Mouse (Mus musculus): ENCODE results near the gene Ptges2. TPM values are rescaled to one million over a fixed set of nuclear protein-coding genes. Genes with fewer than 3 reads are reported as not detected.
"Not testable (repeated sequence)": the region's sequence is repeated elsewhere in the genome, so short reads cannot be mapped to it uniquely, and the experiment has no call there.

Ptges2 gene
- total RNA-seq (2021), result 10 to 100 TPM; 56.9 to 66.5 TPM
- long read RNA-seq, experiment 1, full-length matches to known transcripts, result 81 of 95 reads
- long read RNA-seq, experiment 1, partial matches to known transcripts, result 5 of 95 reads
- long read RNA-seq, experiment 1, other reads (novel, unspliced or antisense), result 9 of 95 reads
- long read RNA-seq, experiment 2, full-length matches to known transcripts, result 147 of 162 reads
- long read RNA-seq, experiment 2, partial matches to known transcripts, result 7 of 162 reads
- long read RNA-seq, experiment 2, other reads (novel, unspliced or antisense), result 8 of 162 reads

GRCm38 (mm10) chr2:32395484-32395945 lies at the start of gene Ptges2:
Gene Ptges2 (plus strand): TSS chr2:32395896.
- peak; percentile 95 to 96 for DNase-seq (ENCODE audit: low spot score in 2 of 2)

GRCm38 (mm10) chr2:32347019-32347418 lies 48.7 kb upstream of the Ptges2 start:
- no peak for DNase-seq (ENCODE audit: low spot score in 2 of 2)

GRCm38 (mm10) chr2:32348311-32348710 lies 47.4 kb upstream of the Ptges2 start:
- no peak for DNase-seq (ENCODE audit: low spot score in 2 of 2)

GRCm38 (mm10) chr2:32349625-32350255 lies 46.0 kb upstream of the Ptges2 start:
- no peak for DNase-seq (ENCODE audit: low spot score in 2 of 2)

GRCm38 (mm10) chr2:32350471-32351051 lies 45.1 kb upstream of the Ptges2 start:
- no peak for DNase-seq (ENCODE audit: low spot score in 2 of 2)

GRCm38 (mm10) chr2:32351471-32351961 lies 44.2 kb upstream of the Ptges2 start:
- DNase-seq (ENCODE audit: low spot score in 2 of 2), result no peak

GRCm38 (mm10) chr2:32352151-32353006 lies 43.3 kb upstream of the Ptges2 start, which contains the start of gene Ciz1:
Gene Ciz1 (plus strand): TSS chr2:32352327.
- DNase-seq (ENCODE audit: low spot score in 2 of 2), result peak in 1 of 2 experiments; percentile 31

- peak; percentile 92 to 95 for DNase-seq (ENCODE audit: low spot score in 2 of 2)
Measured at GRCm38 (mm10) chr2:32353007-32353542, 42.6 kb upstream of the Ptges2 start, which contains the start of gene Dnm1. Gene Dnm1 (minus strand): TSS chr2:32353338.

GRCm38 (mm10) chr2:32353836-32354235 lies 41.9 kb upstream of the Ptges2 start:
- DNase-seq (ENCODE audit: low spot score in 2 of 2), result no peak

- DNase-seq (ENCODE audit: low spot score in 2 of 2), result no peak
Measured at GRCm38 (mm10) chr2:32354336-32354895, 41.3 kb upstream of the Ptges2 start.

- DNase-seq (ENCODE audit: low spot score in 2 of 2), result no peak
Measured at GRCm38 (mm10) chr2:32356216-32356615, 39.5 kb upstream of the Ptges2 start.

GRCm38 (mm10) chr2:32357710-32358109 lies 38.0 kb upstream of the Ptges2 start:
- DNase-seq (ENCODE audit: low spot score in 2 of 2), result no peak

GRCm38 (mm10) chr2:32358381-32358780 lies 37.3 kb upstream of the Ptges2 start:
- no peak for DNase-seq (ENCODE audit: low spot score in 2 of 2)

GRCm38 (mm10) chr2:32360741-32361140 lies 35.0 kb upstream of the Ptges2 start:
- peak; percentile 67 to 73 for DNase-seq (ENCODE audit: low spot score in 2 of 2)

GRCm38 (mm10) chr2:32361437-32361836 lies 34.3 kb upstream of the Ptges2 start:
- DNase-seq (ENCODE audit: low spot score in 2 of 2), result peak; percentile 63 to 70

- DNase-seq (ENCODE audit: low spot score in 2 of 2), result not testable (repeated sequence)
Measured at GRCm38 (mm10) chr2:32362274-32362673, 33.4 kb upstream of the Ptges2 start.

- DNase-seq (ENCODE audit: low spot score in 2 of 2), result peak; percentile 96 to 98
Measured at GRCm38 (mm10) chr2:32362817-32363340, 32.8 kb upstream of the Ptges2 start.

- DNase-seq (ENCODE audit: low spot score in 2 of 2), result no peak
Measured at GRCm38 (mm10) chr2:32363376-32364106, 32.2 kb upstream of the Ptges2 start.

GRCm38 (mm10) chr2:32364121-32364520 lies 31.6 kb upstream of the Ptges2 start:
- no peak for DNase-seq (ENCODE audit: low spot score in 2 of 2)
